Mouse (Mus musculus): ENCODE results near the gene Mfsd2a.

DNA sequence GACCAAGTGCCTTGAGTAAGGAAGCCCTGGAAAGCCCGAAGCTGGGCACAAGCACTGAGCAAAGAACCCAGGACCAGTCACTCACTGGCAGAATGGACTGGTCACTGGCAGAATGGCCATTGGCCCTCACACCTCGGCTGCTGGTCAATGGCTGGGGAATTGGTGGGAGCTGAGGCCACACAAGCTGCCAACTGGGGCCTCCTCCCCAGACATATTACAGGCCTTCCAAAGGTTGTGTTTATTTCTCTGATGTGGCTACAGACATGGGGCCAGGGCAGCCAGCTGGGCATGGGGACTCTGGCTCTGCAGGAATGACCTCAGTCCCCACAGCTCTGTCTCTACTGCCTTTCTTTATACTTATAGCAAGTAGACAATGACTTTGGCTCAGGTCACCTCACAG, 17.9 kb upstream of the Mfsd2a start:
- TF ChIP-seq CTCF (IDR thresholded peaks at IDR 0.05; ENCODE audit: borderline replicate concordance, extremely low read depth, insufficient read depth, insufficient read length) = no peak
- TF ChIP-seq POLR2A (IDR thresholded peaks at IDR 0.05; ENCODE audit: borderline replicate concordance, extremely low read depth, insufficient read depth, insufficient read length, poor library complexity, severe bottlenecking) = no peak

All from brain, embryonic 14.5 days (tissue).